Mouse (Mus musculus): ENCODE data around the gene Zfp992. TPM values are rescaled to one million over a fixed set of nuclear protein-coding genes. Genes with fewer than 3 reads are reported as not detected.
"Not testable (repeated sequence)": the region's sequence is repeated elsewhere in the genome, so short reads cannot be mapped to it uniquely, and the experiment has no call there.

The Zfp992 gene
- polyA plus RNA-seq, 1 experiment from 2014 or later, result 3.9 TPM

DNA sequence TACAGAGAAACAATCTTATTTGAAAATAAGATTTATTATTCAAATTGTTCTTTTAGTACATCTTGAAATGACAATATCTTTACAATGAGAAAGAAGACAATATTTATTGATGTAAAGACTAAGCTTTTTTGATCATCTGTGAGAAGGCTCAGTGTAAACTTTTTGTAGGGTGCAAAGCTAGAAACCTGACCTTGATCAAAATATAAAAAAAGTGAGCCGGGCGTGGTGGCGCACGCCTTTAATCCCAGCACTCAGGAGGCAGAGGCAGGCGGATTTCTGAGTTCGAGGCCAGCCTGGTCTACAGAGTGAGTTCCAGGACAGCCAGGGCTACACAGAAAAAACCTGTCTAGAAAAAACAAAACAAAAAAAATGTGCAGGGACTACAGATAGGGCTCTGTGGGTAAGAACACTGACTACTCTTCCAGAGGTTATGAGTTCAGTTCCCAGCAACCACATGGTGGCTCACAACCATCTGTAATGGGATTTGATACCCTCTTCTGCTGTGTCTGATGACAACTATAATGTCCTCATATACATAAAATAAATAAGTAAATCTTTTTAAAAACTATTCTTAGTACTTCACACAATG is 44.6 kb downstream of the Zfp992 start:
- DNase-seq (ENCODE audit: low spot score); H3K4me3 ChIP-seq (ENCODE audit: low read depth, low read length); H3K9ac ChIP-seq (ENCODE audit: low read depth, low read length); H3K27ac ChIP-seq (ENCODE audit: low read depth, low read length); H3K27me3 ChIP-seq (ENCODE audit: control insufficient read depth, insufficient read depth, low read length); H3K4me1 ChIP-seq (replicated peaks; ENCODE audit: control insufficient read depth, insufficient read depth, low read length); H3K4me2 ChIP-seq (replicated peaks; ENCODE audit: low read depth, low read length); H3K36me3 ChIP-seq (ENCODE audit: control insufficient read depth, insufficient read depth, low read length): not testable (repeated sequence)
- 86% methylated on average over 6 of the region's 6 CpGs for WGBS
- peaks cover 35% of the 10 kb centered on the region for H3K9me3 ChIP-seq (ENCODE audit: control insufficient read depth, low read length)
- ATAC-seq (ENCODE audit: low FRiP score), result peak; percentile 29

DNA sequence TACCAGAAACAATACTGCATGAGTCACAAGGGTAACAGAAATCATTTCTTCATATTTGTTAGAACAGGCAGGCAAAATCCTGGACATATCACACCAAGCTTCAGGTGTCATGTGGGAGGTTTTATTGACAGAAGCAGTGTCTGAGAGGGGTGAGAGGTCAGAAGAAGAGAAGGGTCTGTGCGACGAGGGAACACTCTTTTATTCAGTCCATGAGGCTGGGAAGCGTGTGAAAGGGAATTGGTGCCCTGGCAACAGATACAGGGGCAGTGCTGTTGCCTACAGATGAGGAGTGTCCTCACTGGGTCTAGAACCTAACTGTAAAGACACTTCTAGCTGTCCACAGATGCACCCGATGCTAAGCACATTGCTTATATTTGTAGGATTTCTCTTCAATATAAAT is 46.2 kb downstream of the Zfp992 start:
- DNase-seq (ENCODE audit: low spot score), result no peak
- 70% methylated on average over 4 of the region's 4 CpGs for WGBS

GRCm38 (mm10) chr4:146497695-146498275 is 49.0 kb downstream of the Zfp992 start:
- H3K9me3 ChIP-seq (ENCODE audit: control insufficient read depth, low read length), result peaks cover 34% of the 10 kb centered on the region
- not testable (repeated sequence) for H3K27me3 ChIP-seq (ENCODE audit: control insufficient read depth, insufficient read depth, low read length); H3K4me2 ChIP-seq (replicated peaks; ENCODE audit: low read depth, low read length); H3K9ac ChIP-seq (ENCODE audit: low read depth, low read length); H3K36me3 ChIP-seq (ENCODE audit: control insufficient read depth, insufficient read depth, low read length); H3K27ac ChIP-seq (ENCODE audit: low read depth, low read length); H3K4me3 ChIP-seq (ENCODE audit: low read depth, low read length); H3K4me1 ChIP-seq (replicated peaks; ENCODE audit: control insufficient read depth, insufficient read depth, low read length); DNase-seq (ENCODE audit: low spot score)
- WGBS, result 84% methylated on average over 9 of the region's 9 CpGs
- ATAC-seq (ENCODE audit: low FRiP score), result peak; percentile 15; the same call in 1 of the 2 replicates

More for the DNA sequence above, 46.2 kb downstream of the Zfp992 start:
- Histone ChIP-seq H3K27me3 (ENCODE audit: control insufficient read depth, insufficient read depth, low read length) (no peaks in the 10 kb centered on the region), H3K9me3 (ENCODE audit: control insufficient read depth, low read length) (peaks cover 38% of the 10 kb centered on the region), H3K4me3 (ENCODE audit: low read depth, low read length) (no peak overlapping the region), H3K4me1 (replicated peaks; ENCODE audit: control insufficient read depth, insufficient read depth, low read length) (no peaks in the 10 kb centered on the region), H3K4me2 (replicated peaks; ENCODE audit: low read depth, low read length) (no peak overlapping the region), H3K27ac (ENCODE audit: low read depth, low read length) (no peak overlapping the region), H3K36me3 (ENCODE audit: control insufficient read depth, insufficient read depth, low read length) (no peaks in the 10 kb centered on the region), H3K9ac (ENCODE audit: low read depth, low read length) (no peak overlapping the region)
- ATAC-seq (ENCODE audit: low FRiP score), result no peak

DNA sequence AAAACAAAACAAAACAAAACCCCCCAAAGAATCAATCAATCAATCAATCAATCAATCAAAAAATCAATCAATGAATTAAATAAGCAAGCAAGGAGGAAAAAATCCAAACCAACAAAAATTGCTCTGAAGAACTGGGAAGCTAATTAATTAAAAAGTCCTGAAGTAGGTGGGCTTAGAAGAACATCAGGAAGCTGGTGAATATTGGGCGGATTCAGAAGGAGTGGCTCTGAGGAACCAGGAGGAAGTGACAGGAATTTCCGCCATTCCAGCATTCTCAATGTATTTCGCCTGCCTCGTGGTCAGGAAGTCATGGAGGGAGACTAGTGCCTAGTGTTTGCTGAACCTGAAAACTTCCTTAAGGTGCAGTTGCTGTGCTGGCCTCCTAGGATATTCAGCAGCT is 52.9 kb downstream of the Zfp992 start, which contains the start of gene Zfp981:
TSS of gene Zfp981 (plus strand) at position 301 of the 400 bp plus-strand sequence.
- not testable (repeated sequence) for ATAC-seq (ENCODE audit: low FRiP score); DNase-seq (ENCODE audit: low spot score); H3K36me3 ChIP-seq (ENCODE audit: control insufficient read depth, insufficient read depth, low read length); H3K9ac ChIP-seq (ENCODE audit: low read depth, low read length); H3K4me1 ChIP-seq (replicated peaks; ENCODE audit: control insufficient read depth, insufficient read depth, low read length); H3K27ac ChIP-seq (ENCODE audit: low read depth, low read length); H3K4me3 ChIP-seq (ENCODE audit: low read depth, low read length); H3K4me2 ChIP-seq (replicated peaks; ENCODE audit: low read depth, low read length); H3K27me3 ChIP-seq (ENCODE audit: control insufficient read depth, insufficient read depth, low read length)
- 90% methylated on average over 4 of the region's 4 CpGs for WGBS
- peaks cover 19% of the 10 kb centered on the region for H3K9me3 ChIP-seq (ENCODE audit: control insufficient read depth, low read length)

DNA sequence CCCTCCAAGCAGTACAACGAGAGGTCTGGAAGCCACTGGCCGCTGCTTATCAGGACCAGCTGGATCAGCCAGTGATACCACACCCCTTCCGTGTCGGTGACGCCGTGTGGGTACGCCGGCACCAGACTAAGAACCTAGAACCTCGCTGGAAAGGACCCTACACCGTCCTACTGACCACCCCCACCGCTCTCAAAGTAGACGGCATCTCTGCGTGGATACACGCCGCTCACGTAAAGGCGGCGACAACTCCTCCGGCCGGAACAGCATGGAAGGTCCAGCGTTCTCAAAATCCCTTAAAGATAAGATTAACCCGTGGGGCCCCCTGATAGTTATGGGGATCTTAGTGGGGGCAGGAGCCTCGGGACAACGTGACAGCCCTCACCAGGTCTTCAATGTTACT is 60.2 kb downstream of the Zfp992 start:
- DNase-seq (ENCODE audit: low spot score); H3K4me1 ChIP-seq (replicated peaks; ENCODE audit: control insufficient read depth, insufficient read depth, low read length); H3K4me2 ChIP-seq (replicated peaks; ENCODE audit: low read depth, low read length); H3K36me3 ChIP-seq (ENCODE audit: control insufficient read depth, insufficient read depth, low read length); H3K4me3 ChIP-seq (ENCODE audit: low read depth, low read length); H3K27me3 ChIP-seq (ENCODE audit: control insufficient read depth, insufficient read depth, low read length); H3K9ac ChIP-seq (ENCODE audit: low read depth, low read length); H3K9me3 ChIP-seq (ENCODE audit: control insufficient read depth, low read length); ATAC-seq (ENCODE audit: low FRiP score); H3K27ac ChIP-seq (ENCODE audit: low read depth, low read length): not testable (repeated sequence)
- WGBS, result 96% methylated on average over 16 of the region's 24 CpGs

DNA sequence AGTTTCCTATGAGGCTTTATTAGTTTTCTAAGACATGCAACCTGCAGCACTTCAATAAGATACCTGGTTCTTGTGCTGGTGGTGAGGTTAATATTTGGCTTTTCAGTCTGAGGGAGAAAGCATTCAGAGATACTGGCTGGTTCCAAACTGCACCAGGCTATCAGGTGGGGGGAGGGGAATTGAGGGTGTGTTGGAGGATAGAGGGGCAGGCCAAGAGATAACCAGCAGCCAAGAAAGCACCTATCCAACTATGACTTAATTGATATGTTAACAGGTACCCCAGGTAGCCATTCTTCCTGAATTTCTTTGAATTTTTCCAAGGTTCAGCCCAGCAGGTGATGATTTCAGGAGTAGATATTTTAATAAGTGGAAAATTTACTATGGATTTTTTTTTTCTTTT is 63.0 kb downstream of the Zfp992 start:
- not testable (repeated sequence) for ATAC-seq (ENCODE audit: low FRiP score); H3K27ac ChIP-seq (ENCODE audit: low read depth, low read length); H3K4me1 ChIP-seq (replicated peaks; ENCODE audit: control insufficient read depth, insufficient read depth, low read length); H3K27me3 ChIP-seq (ENCODE audit: control insufficient read depth, insufficient read depth, low read length); H3K36me3 ChIP-seq (ENCODE audit: control insufficient read depth, insufficient read depth, low read length); H3K4me3 ChIP-seq (ENCODE audit: low read depth, low read length); H3K9me3 ChIP-seq (ENCODE audit: control insufficient read depth, low read length); H3K4me2 ChIP-seq (replicated peaks; ENCODE audit: low read depth, low read length); DNase-seq (ENCODE audit: low spot score); H3K9ac ChIP-seq (ENCODE audit: low read depth, low read length)

DNA sequence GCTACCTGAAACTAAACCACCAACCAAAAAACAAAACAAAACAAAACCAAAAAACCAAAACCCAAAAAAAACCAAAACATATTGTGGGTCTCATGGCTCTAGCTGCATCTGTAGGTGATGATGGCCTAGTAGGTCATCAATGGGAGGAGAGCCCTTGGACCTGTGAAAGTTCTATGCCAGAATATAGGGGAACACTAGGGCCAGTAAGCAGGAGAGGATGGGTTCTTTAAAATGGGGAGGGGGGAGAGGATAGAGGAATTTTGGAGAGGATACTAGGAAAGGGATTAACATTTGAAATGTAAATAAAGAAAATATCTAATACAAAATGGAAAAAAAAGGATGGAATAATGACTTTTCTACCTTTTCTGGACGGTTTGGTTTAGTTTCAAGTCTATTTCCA is 67.7 kb downstream of the Zfp992 start:
- Histone ChIP-seq H3K4me2 (replicated peaks; ENCODE audit: low read depth, low read length) (no peak overlapping the region), H3K36me3 (ENCODE audit: control insufficient read depth, insufficient read depth, low read length) (no peaks in the 10 kb centered on the region), H3K9me3 (ENCODE audit: control insufficient read depth, low read length) (peaks cover 30% of the 10 kb centered on the region), H3K9ac (ENCODE audit: low read depth, low read length) (no peak overlapping the region), H3K27me3 (ENCODE audit: control insufficient read depth, insufficient read depth, low read length) (no peaks in the 10 kb centered on the region), H3K4me1 (replicated peaks; ENCODE audit: control insufficient read depth, insufficient read depth, low read length) (no peaks in the 10 kb centered on the region), H3K4me3 (ENCODE audit: low read depth, low read length) (no peak overlapping the region), H3K27ac (ENCODE audit: low read depth, low read length) (no peak overlapping the region)
- DNase-seq (ENCODE audit: low spot score), result no peak
- 67% methylated on average over 1 of the region's 1 CpGs for WGBS
- no peak for ATAC-seq (ENCODE audit: low FRiP score)

DNA sequence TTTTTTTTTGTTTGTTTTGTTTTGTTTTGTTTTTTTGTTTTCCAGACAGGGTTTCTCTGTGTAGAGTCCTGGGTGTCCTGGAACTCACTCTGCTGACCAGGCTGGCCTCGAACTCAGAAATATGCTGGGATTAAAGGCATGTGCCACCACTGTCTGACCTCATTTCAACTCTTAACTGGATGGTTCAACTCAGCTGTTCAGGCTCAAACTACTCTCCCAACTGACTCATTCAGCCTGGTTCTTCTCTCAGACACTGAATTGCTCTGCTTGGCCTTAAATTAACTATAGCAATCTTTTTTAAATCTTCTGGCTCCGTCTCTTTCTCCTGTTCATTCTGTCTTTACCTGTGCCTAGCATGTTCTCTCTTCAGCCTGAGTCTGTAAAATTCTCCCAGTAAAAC is 68.3 kb downstream of the Zfp992 start:
- not testable (repeated sequence) for H3K4me3 ChIP-seq (ENCODE audit: low read depth, low read length); H3K36me3 ChIP-seq (ENCODE audit: control insufficient read depth, insufficient read depth, low read length); H3K9ac ChIP-seq (ENCODE audit: low read depth, low read length); DNase-seq (ENCODE audit: low spot score); ATAC-seq (ENCODE audit: low FRiP score); H3K4me2 ChIP-seq (replicated peaks; ENCODE audit: low read depth, low read length); H3K27me3 ChIP-seq (ENCODE audit: control insufficient read depth, insufficient read depth, low read length); H3K4me1 ChIP-seq (replicated peaks; ENCODE audit: control insufficient read depth, insufficient read depth, low read length); H3K27ac ChIP-seq (ENCODE audit: low read depth, low read length)
- peaks cover 33% of the 10 kb centered on the region for H3K9me3 ChIP-seq (ENCODE audit: control insufficient read depth, low read length)
- WGBS, result 72% methylated on average over 2 of the region's 2 CpGs

Measured in hindbrain, embryonic 11.5 days (tissue).